Comparison of ENCODE assay signal across 8 mouse cellular contexts in the genomic region with DNA sequence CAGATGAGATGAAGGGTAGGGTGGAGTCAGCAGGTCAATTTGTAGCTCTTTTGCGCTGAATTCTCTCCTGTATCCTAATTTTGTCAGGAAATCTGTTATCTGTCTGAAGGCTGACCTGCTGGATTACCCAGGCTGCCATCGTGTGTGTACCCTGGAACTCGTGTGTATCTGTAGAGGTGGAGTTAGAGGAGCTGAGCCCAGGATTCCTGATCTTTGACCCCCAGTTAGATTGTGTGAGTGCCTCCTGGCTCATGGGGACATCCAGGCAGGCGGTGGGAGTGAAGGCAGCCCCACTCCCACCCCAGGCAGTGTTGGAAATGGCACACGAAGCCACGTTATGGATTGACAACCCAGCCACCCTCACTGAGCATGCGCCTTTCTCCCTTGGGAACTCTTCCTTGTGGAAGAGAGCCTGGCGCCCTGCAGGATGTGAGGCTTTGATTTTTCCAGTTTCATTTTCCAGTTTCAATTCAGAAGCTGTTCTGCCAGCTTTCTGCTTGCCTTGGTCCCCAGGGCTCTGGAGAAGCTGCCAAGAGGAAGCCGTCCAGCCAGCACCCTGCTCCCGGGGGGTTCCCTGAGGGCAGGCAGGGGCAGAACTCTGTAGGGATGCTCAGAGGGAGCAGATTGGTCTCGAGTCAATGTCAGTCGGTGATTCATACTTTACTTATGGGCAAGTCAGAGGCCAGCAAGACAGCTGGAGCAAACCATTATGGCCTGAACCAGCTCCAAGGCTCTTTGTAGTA. TPM values are rescaled to one million over a fixed set of nuclear protein-coding genes. Genes with fewer than 3 reads are reported as not detected.
DNase-seq lines count a peak whose midpoint lies in the region; ATAC-seq and TF ChIP-seq lines count a peak whose summit lies in the region.

No protein-coding gene starts in this region.

- TF ChIP-seq CTCF in Patski (IDR thresholded peaks at IDR 0.05): no peak
- TF ChIP-seq CTCF in heart, adult 2 months (IDR thresholded peaks at IDR 0.05): no peak

- peak; percentile 19; the same call in 1 of the 2 replicates for TF ChIP-seq POLR2A in heart, adult 2 months (IDR thresholded peaks at IDR 0.05; ENCODE audit: insufficient read depth, low read depth, low read length)
- peak; percentile 43 for TF ChIP-seq POLR2A in myocyte (IDR thresholded peaks at IDR 0.05; ENCODE audit: insufficient read length, low read depth)

- 33% methylated on average over 12 of the region's 12 CpGs for WGBS in heart, adult 2 months

- peak overlapping the region; percentile 77 for H3K4me2 ChIP-seq in myocyte (ENCODE audit: low read depth)

- 0 out of 2 replicates have a peak overlapping the region, but pooled peaks have one; percentile 11 for H3K4me3 ChIP-seq in heart, adult 2 months
- H3K4me3 ChIP-seq in myocyte: peak overlapping the region; percentile 15

- peak; percentile 86; the same call in 1 of the 2 replicates for TF ChIP-seq EP300 in heart, adult 2 months (IDR thresholded peaks at IDR 0.05; ENCODE audit: insufficient read depth, low read depth, low read length)

- H3K27ac ChIP-seq in heart, adult 2 months: peak overlapping the region; percentile 90

- in situ Hi-C loops in Patski (cut with MboI; ENCODE audit: low pct_unique_long_range_greater_than_20kb): no loop called here

- no peak overlapping the region for H3ac ChIP-seq in myocyte (ENCODE audit: control insufficient read depth, insufficient read length)

- H3K36me3 ChIP-seq in heart, adult 2 months (ENCODE audit: control insufficient read depth, insufficient read depth, low read length): peaks cover 6% of the 10 kb centered on the region; the same call in 1 of the 2 replicates
- no peaks in the 10 kb centered on the region for H3K36me3 ChIP-seq in myocyte (ENCODE audit: control insufficient read depth, insufficient read depth)

- H3K4me1 ChIP-seq in heart, adult 2 months (ENCODE audit: control insufficient read depth, insufficient read depth, low read length): peaks cover 36% of the 10 kb centered on the region

- peak; percentile 18 for ATAC-seq in Patski

- H3K9ac ChIP-seq in heart, adult 2 months (ENCODE audit: low read depth, low read length): peak overlapping the region; percentile 19; the same call in 1 of the 2 replicates

- H3K27me3 ChIP-seq in Patski (no peaks in the 10 kb centered on the region), myocyte (ENCODE audit: control insufficient read depth, insufficient read depth, insufficient read length) (no peaks in the 10 kb centered on the region)
- no peaks in the 10 kb centered on the region for H3K27me3 ChIP-seq in heart, adult 2 months (ENCODE audit: control insufficient read depth, insufficient read depth, low read length)

- CTCF ChIA-PET in Patski (lab: Charles Lee): interaction anchor here (1.0 to 3.0 kb wide), 7 partner anchors 10 to 60 kb away, joined by 3 to 12 read pairs (median 3); no protein-coding TSS in a partner anchor

- POLR2A ChIA-PET in Patski (lab: Charles Lee): interaction anchor here (0.6 to 2.7 kb wide), 5 partner anchors 10 to 302 kb away, joined by 3 to 15 read pairs (median 4); partner anchors contain the start of gene Irf1

- DNase-seq in layer of hippocampus, adult 11-12 months (ENCODE audit: low spot score): peak; percentile 22
- no peak for DNase-seq in layer of hippocampus, adult 9-11 months
- DNase-seq in Patski (ENCODE audit: low read depth, low spot score): peak; percentile 35
- DNase-seq in heart, adult 2 months: peak; percentile 82 to 85
- DNase-seq in kidney, postnatal 14 days: peak; percentile 80
- DNase-seq in thymus, postnatal 4 days: no peak
- DNase-seq in right cerebral cortex, adult 18-20 months: no peak

- no peaks in the 10 kb centered on the region for H3K79me2 ChIP-seq in heart, adult 2 months (replicated peaks; ENCODE audit: control insufficient read depth, insufficient read depth, low read length)
- H3K79me2 ChIP-seq in myocyte (ENCODE audit: control insufficient read depth, insufficient read depth): no peaks in the 10 kb centered on the region

- intact Hi-C loops in heart, adult 2 months (cut with DNase I): loop anchor here (1.0 to 2.0 kb wide), 3 partner anchors 8 to 34 kb away; no protein-coding TSS in a partner anchor

TF ChIP-seq in myocyte, 11 proteins besides CTCF, POLR2A, EP300 and RAD21:
- TF ChIP-seq E2F4 (IDR thresholded peaks at IDR 0.05; ENCODE audit: insufficient read depth) (peak; percentile 0), TCF3 (IDR thresholded peaks at IDR 0.05; ENCODE audit: insufficient read length, low read depth) (no peak), SRF (IDR thresholded peaks at IDR 0.05; ENCODE audit: control insufficient read depth, insufficient read length, low read depth) (no peak), CEBPB (IDR thresholded peaks at IDR 0.05; ENCODE audit: insufficient read depth, poor library complexity, severe bottlenecking) (no peak), USF1 (IDR thresholded peaks at IDR 0.05; ENCODE audit: low read depth) (no peak), MYOD1 (IDR thresholded peaks at IDR 0.05; ENCODE audit: control insufficient read depth in 1 of 3, insufficient read length in 2 of 3, low read depth in 2 of 3) (peak in 2 of 3 experiments; percentile 80 to 83), MAX (IDR thresholded peaks at IDR 0.05; ENCODE audit: low read depth) (no peak), MYOG (IDR thresholded peaks at IDR 0.05; ENCODE audit: control insufficient read depth in 1 of 3, insufficient read depth in 1 of 3, insufficient read length in 2 of 3, low read depth in 2 of 3) (peak in 1 of 3 experiments; percentile 65), REST (IDR thresholded peaks at IDR 0.05; ENCODE audit: insufficient read depth, insufficient read length) (no peak), TCF12 (IDR thresholded peaks at IDR 0.05; ENCODE audit: insufficient read depth, poor library complexity, severe bottlenecking) (peak; percentile 67), POLR2AphosphoS2 (IDR thresholded peaks at IDR 0.05; ENCODE audit: insufficient read length, low read depth) (no peak)

RNA-seq across cellular contexts. Expression of gene Gm17334, which starts 23.6 kb away (rescaled TPM):
- 0.44 TPM for polyA plus RNA-seq in Patski (2021)
- under 1 TPM in 1 of 2 experiments, not detected in 1; 0.47 TPM for total RNA-seq in heart, adult 2 months (2021)
- 1.4 and 1.8 TPM in 2 replicates for polyA plus RNA-seq in heart, adult 2 months (2012; rRNA removed)
- polyA plus RNA-seq in myocyte (2012; fragmentation: generic; extraction: Trizol): 0.19 TPM

RNA-seq across cellular contexts. Expression of gene Irf1, which starts 26.8 kb away (rescaled TPM):
- polyA plus RNA-seq in Patski (2021): 30.7 TPM
- 10 to 100 TPM; 15.2 to 19.7 TPM for total RNA-seq in heart, adult 2 months (2021)
- polyA plus RNA-seq in heart, adult 2 months (2012; rRNA removed): 20.5 and 28.6 TPM in 2 replicates
- polyA plus RNA-seq in myocyte (2012; fragmentation: generic; extraction: Trizol): 25.0 TPM

Comparison
In these comparisons a context has a peak if more than half of its experiments do, and no peak if none do; other contexts are left out.
1. DNase-seq: peak in layer of hippocampus, adult 11-12 months (single experiment), Patski (single experiment), heart, adult 2 months (2 of 2) and kidney, postnatal 14 days (single experiment); none in layer of hippocampus, adult 9-11 months (single experiment), thymus, postnatal 4 days (single experiment) and right cerebral cortex, adult 18-20 months (single experiment).